8 mouse cellular contexts compared by ENCODE assay signal in the genomic region with DNA sequence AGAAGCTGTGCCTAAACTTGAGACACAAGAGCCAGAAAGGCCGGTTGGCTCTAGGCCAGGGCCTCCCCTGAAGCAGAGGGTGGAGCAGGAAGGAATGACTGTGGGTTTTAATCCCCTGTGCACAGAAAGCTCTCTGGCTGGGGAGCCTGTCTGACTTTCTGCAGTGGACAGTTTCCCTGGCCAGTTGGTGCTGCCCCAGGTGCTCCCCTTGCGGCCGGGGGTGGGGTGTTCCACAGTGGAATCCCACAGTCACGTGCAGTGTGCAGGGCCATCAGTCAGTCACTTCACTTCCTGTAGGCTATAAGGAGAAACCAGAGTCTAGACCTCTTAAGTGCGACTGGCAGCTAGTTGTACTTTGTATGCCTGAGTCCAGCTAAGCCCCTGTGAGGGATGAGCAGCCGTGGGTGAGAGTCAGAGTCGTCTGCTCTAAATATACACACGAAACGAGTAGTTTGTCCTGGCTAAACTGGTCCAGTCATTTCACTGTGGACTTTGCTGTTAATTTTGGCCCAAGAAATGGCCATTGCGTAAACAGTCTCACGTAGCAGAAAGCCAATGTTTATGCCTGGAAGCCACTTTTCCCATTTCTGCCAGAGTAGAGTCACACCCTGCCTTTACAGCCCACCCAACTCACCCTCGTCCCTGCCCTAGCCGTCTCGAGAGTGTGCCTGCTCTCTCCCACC. TPM values are rescaled to one million over a fixed set of nuclear protein-coding genes. Genes with fewer than 3 reads are reported as not detected.
DNase-seq lines count a peak whose midpoint lies in the region; ATAC-seq and TF ChIP-seq lines count a peak whose summit lies in the region.

No protein-coding gene starts in this region.

- 61% methylated on average over 14 of the region's 14 CpGs for WGBS in cerebellum, adult 2 months

- no peak for TF ChIP-seq CTCF in cerebellum, adult 2 months (IDR thresholded peaks at IDR 0.05; ENCODE audit: borderline replicate concordance, insufficient read depth, low read depth, low read length)
- TF ChIP-seq CTCF in gastrocnemius, adult 2 months (IDR thresholded peaks at IDR 0.05): peak; percentile 34; the same call in 1 of the 2 replicates

- no peaks in the 10 kb centered on the region for H3K27me3 ChIP-seq in cerebellum, adult 2 months (ENCODE audit: control insufficient read depth, insufficient read depth, low read length)

- intact Hi-C loops in gastrocnemius, adult 2 months (cut with DNase I): no loop called here

- H3K27ac ChIP-seq in cerebellum, adult 2 months (ENCODE audit: insufficient read depth, low read length): no peak overlapping the region
- H3K27ac ChIP-seq in gastrocnemius, adult 2 months: peak overlapping the region; percentile 77

- no peak for TF ChIP-seq POLR2A in cerebellum, adult 2 months (IDR thresholded peaks at IDR 0.05; ENCODE audit: borderline replicate concordance, insufficient read depth, low read length)

- no peaks in the 10 kb centered on the region for H3K4me1 ChIP-seq in cerebellum, adult 2 months (ENCODE audit: control insufficient read depth, insufficient read depth, low read length)

- peak; percentile 8 to 12 for DNase-seq in cerebellum, adult 2 months
- DNase-seq in cerebellum, adult 18-20 months: no peak
- DNase-seq in ovary, postnatal 36 days (ENCODE audit: low spot score): peak; percentile 19
- DNase-seq in ovary, adult 18-20 months (ENCODE audit: low spot score): no peak
- DNase-seq in gastrocnemius, adult 2 months: peak; percentile 78
- DNase-seq in lung, postnatal 14 days: peak; percentile 67
- no peak for DNase-seq in thymus, postnatal 0 days (ENCODE audit: low spot score)

- H3K4me3 ChIP-seq in cerebellum, adult 2 months (replicated peaks; ENCODE audit: insufficient read depth, low read depth, low read length): no peak overlapping the region
- H3K4me3 ChIP-seq in gastrocnemius, adult 2 months: no peak overlapping the region

- peak; percentile 35 for ATAC-seq in inflammation-experienced regulatory T-cells, adult 6 months

RNA-seq across cellular contexts. Expression of a gene that starts 38.8 kb away (rescaled TPM):
- polyA plus RNA-seq in cerebellum, adult 2 months (2012; rRNA removed): 0.03 TPM in 1 of 2 replicates, not detected in the other
- under 1 TPM; 0.48 to 0.59 TPM for total RNA-seq in gastrocnemius, adult 2 months (2021)
- polyA plus RNA-seq in inflammation-experienced regulatory T-cells, adult 6 months (2017; shearing (Covaris generic)): 1 to 10 TPM; 1.5 to 5.2 (median 4.6) TPM
- polyA plus RNA-seq in thymus, postnatal 0 days (2015; fragmentation: Nextera tagmentation; extraction: Ambion mirVana): 1.5 and 1.8 TPM in 2 replicates

Comparison
In these comparisons a context has a peak if more than half of its experiments do, and no peak if none do; other contexts are left out.
1. DNase-seq: peak in cerebellum, adult 2 months (2 of 2), ovary, postnatal 36 days (single experiment), gastrocnemius, adult 2 months (single experiment) and lung, postnatal 14 days (single experiment); none in cerebellum, adult 18-20 months (0 of 2), ovary, adult 18-20 months (single experiment) and thymus, postnatal 0 days (single experiment).